Mouse (Mus musculus) forebrain, embryonic 13.5 days (tissue): ENCODE results near the gene Kdsr. TPM values are rescaled to one million over a fixed set of nuclear protein-coding genes. Genes with fewer than 3 reads are reported as not detected.
"Not testable (repeated sequence)": the region's sequence is repeated elsewhere in the genome, so short reads cannot be mapped to it uniquely, and the experiment has no call there.

Experiments
- ATAC-seq: fragments of 200-750 bp; cut with Nextera tagmentation; 2 replicates; pipeline ENCODE4 v1.8.0; 2017
- H3K27ac ChIP-seq: fragments of 300-500 bp; sonication (generic); 2 replicates; pipeline ENCODE4 v1.5.1; 2015; ENCODE audit warnings: inconsistent platforms, mild to moderate bottlenecking, moderate library complexity
- H3K27me3 ChIP-seq: fragments of 300-500 bp; sonication (generic); 2 replicates; pipeline ENCODE4 v1.6.1; 2015; ENCODE audit warnings: mild to moderate bottlenecking, inconsistent platforms
- H3K36me3 ChIP-seq: fragments of 300-500 bp; sonication (generic); 2 replicates; pipeline ENCODE4 v1.6.1; 2015; ENCODE audit warnings: mild to moderate bottlenecking, inconsistent platforms; ENCODE audit not compliant: poor library complexity, severe bottlenecking
- H3K4me1 ChIP-seq: fragments of 300-500 bp; sonication (generic); 2 replicates; pipeline ENCODE4 v1.6.1; 2015; ENCODE audit warnings: inconsistent platforms
- H3K4me2 ChIP-seq: fragments of 300-500 bp; sonication (generic); 2 replicates; pipeline ENCODE4 v1.6.1; 2015; ENCODE audit warnings: inconsistent platforms, mild to moderate bottlenecking, moderate library complexity
- H3K4me3 ChIP-seq: fragments of 300-500 bp; sonication (generic); 2 replicates; pipeline ENCODE4 v1.5.1; 2015; ENCODE audit warnings: mild to moderate bottlenecking, inconsistent platforms
- H3K9ac ChIP-seq: fragments of 300-500 bp; sonication (generic); 2 replicates; pipeline ENCODE4 v1.6.1; 2015; ENCODE audit warnings: mild to moderate bottlenecking, inconsistent platforms
- H3K9me3 ChIP-seq: fragments of 300-500 bp; sonication (generic); replicated peaks from 2 replicates; pipeline ENCODE4 v1.6.1; 2016; ENCODE audit warnings: inconsistent platforms
- WGBS: fragments of 180-500 bp; shearing (Covaris S2); methylation state at CpG from one replicate; pipeline ENCODE4 v1.1.7; 2015; 5-methylcytosine and 5-hydroxymethylcytosine counted together
- polyA plus RNA-seq: library from polyadenylated mRNA; unstranded; fragments of >200 nt; fragmentation: Nextera tagmentation; extraction: Ambion mirVana; gene quantifications from 2 replicates; pipeline ENCODE4 v1.2.1, GENCODE M21; 2015

Gene Kdsr
- polyA plus RNA-seq, 1 experiment from 2014 or later, result 11.5 TPM

- Histone ChIP-seq H3K36me3 (peaks cover 16% of the 10 kb centered on the region; the same call in 1 of the 2 replicates), H3K9ac (no peak overlapping the region), H3K27ac (no peak overlapping the region), H3K4me2 (no peak overlapping the region), H3K4me1 (no peaks in the 10 kb centered on the region), H3K9me3 (no peaks in the 10 kb centered on the region), H3K27me3 (no peaks in the 10 kb centered on the region), H3K4me3 (no peak overlapping the region)
- WGBS, result 59% methylated on average over 2 of the region's 2 CpGs
- no peak for ATAC-seq
Observed at GRCm38 (mm10) chr1:106735586-106735985, 23.9 kb downstream of the Kdsr start.

DNA sequence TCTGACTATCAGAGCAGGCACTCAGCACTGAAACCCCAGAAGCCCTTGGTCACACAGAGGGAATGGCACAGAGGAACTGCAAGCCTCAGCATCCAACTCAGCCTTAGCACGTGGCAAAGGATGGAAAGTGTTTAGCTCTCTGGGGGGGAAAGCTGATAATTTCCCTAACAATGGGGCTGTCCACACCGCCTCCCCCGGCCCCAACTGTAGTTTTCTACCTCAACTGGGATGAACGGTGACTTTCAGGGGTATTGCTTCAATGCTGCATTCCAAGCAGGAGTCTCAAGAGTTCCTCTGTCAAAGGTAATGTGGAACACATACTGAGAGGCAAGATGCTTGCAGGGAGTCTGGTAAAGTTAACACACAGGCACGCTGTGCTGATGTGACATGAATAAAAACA is 37.5 kb downstream of the Kdsr start:
- Histone ChIP-seq H3K9ac (no peak overlapping the region), H3K27me3 (no peaks in the 10 kb centered on the region), H3K9me3 (no peaks in the 10 kb centered on the region), H3K4me3 (no peak overlapping the region), H3K4me2 (no peak overlapping the region), H3K4me1 (peaks cover under 1% of the 10 kb centered on the region; the same call in 1 of the 2 replicates), H3K27ac (no peak overlapping the region), H3K36me3 (no peaks in the 10 kb centered on the region)
- no peak for ATAC-seq
- 24% methylated on average over 5 of the region's 5 CpGs for WGBS

GRCm38 (mm10) chr1:106717736-106718135 is 41.8 kb downstream of the Kdsr start:
- peaks cover 11% of the 10 kb centered on the region; the same call in 1 of the 2 replicates for H3K4me1 ChIP-seq
- H3K4me3 ChIP-seq, H3K27me3 ChIP-seq, H3K9me3 ChIP-seq, H3K4me2 ChIP-seq, H3K27ac ChIP-seq, ATAC-seq, H3K36me3 ChIP-seq, H3K9ac ChIP-seq: not testable (repeated sequence)
- 78% methylated on average over 7 of the region's 7 CpGs for WGBS

DNA sequence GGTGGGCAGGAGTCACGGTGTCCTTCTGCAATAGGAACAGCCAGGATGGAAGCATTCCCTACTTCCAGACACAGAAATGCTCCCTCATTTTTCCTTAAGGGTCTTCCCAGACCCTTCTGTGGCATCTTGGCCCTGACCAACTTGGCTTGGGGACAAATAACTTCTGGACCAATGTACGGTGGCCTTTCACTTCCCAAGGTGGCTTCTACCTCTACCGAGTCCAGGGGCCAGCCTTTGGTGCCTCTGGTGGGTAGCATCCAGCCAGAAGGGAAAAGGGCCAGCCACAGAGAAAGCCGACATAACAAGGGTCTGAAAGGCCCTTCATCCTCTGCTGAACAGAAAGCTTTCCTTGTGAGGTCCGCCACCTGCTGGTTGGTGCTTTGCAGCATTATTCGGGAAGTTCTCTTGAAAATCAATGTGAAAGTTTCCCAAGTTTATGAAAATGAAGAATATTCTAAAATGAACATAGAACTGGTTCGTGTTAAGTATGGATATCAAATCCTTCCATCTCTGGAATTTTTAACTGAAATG is 42.4 kb downstream of the Kdsr start:
- 29% methylated on average over 7 of the region's 7 CpGs for WGBS
- Histone ChIP-seq H3K9ac (no peak overlapping the region), H3K36me3 (no peaks in the 10 kb centered on the region), H3K9me3 (no peaks in the 10 kb centered on the region), H3K27me3 (0 out of 2 replicates have a peak, but pooled peaks cover 6% of the 10 kb centered on the region), H3K27ac (no peak overlapping the region), H3K4me1 (peaks cover 17% of the 10 kb centered on the region), H3K4me2 (no peak overlapping the region), H3K4me3 (no peak overlapping the region)
- ATAC-seq, result no peak

GRCm38 (mm10) chr1:106716141-106716540 is 43.4 kb downstream of the Kdsr start:
- Histone ChIP-seq H3K27me3 (0 out of 2 replicates have a peak, but pooled peaks cover 6% of the 10 kb centered on the region), H3K4me2 (no peak overlapping the region)
- no peak for ATAC-seq

DNA sequence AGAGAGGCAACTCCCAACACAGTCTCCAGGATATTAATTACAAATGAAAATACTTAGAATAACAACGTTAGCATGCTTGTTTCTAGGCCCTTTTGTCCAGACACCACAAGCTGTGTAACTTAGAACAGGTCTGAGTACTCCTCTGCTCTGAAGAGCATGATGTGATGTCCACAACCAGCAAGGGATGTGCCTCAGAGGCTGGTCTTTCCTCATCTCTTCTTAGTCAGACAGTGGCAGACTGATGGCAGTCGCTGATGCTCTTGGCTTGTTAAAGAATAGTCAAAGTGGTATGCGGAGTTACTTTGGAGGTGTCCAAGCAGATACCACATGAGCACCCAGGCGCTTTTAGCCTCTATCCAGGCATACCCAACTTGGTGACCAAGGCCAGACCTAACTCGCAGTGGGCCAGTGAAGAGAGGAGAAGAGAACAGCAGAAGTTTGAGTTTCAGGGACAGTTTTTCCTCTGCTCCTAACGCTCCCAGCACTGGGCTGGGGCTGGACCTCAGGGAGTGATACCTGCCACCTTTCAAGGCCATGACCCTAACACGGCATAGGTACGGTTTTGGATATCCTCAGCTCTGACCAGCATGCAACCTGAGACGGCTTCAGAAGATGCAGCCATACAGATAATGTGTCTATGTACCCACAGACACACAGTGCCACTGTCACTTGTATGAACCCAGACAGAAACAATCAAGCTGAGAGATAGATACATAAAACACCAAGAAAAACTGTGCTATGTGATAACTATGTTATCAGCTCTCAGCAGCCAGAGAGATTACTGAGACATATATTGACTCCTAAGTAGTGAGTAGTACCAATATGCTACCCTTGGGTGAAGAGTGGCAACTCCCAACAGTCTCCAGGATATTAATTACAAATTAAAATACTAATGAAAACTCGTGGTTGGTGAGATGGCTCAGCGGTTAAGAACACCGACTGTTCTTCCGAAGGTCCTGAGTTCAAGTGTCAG is 44.1 kb downstream of the Kdsr start:
- Histone ChIP-seq H3K36me3 (no peaks in the 10 kb centered on the region), H3K4me2 (peak overlapping the region; percentile 77; the same call in 1 of the 2 replicates), H3K9ac (no peak overlapping the region), H3K9me3 (no peaks in the 10 kb centered on the region), H3K4me3 (no peak overlapping the region), H3K4me1 (peaks cover 28% of the 10 kb centered on the region), H3K27ac (no peak overlapping the region), H3K27me3 (0 out of 2 replicates have a peak, but pooled peaks cover 6% of the 10 kb centered on the region)
- ATAC-seq, result no peak
- 90% methylated on average over 13 of the region's 13 CpGs for WGBS

More at GRCm38 (mm10) chr1:106716141-106716540, 43.4 kb downstream of the Kdsr start:
- H3K9me3 ChIP-seq, result no peaks in the 10 kb centered on the region
- no peak overlapping the region for H3K9ac ChIP-seq
- H3K4me1 ChIP-seq, result peaks cover 27% of the 10 kb centered on the region
- H3K27ac ChIP-seq, result no peak overlapping the region
- H3K36me3 ChIP-seq, result no peaks in the 10 kb centered on the region
- no peak overlapping the region for H3K4me3 ChIP-seq
- 89% methylated on average over 3 of the region's 3 CpGs for WGBS

GRCm38 (mm10) chr1:106714530-106714981 is 45.0 kb downstream of the Kdsr start:
- peak overlapping the region; percentile 72 for H3K4me3 ChIP-seq
- H3K27ac ChIP-seq, result peak overlapping the region; percentile 87
- H3K9ac ChIP-seq, result peak overlapping the region; percentile 89
- 5% methylated on average over 21 of the region's 21 CpGs for WGBS
- H3K36me3 ChIP-seq, result no peaks in the 10 kb centered on the region
- peak; percentile 77 for ATAC-seq
- no peaks in the 10 kb centered on the region for H3K9me3 ChIP-seq
- peaks cover 34% of the 10 kb centered on the region for H3K4me1 ChIP-seq
- H3K27me3 ChIP-seq, result 0 out of 2 replicates have a peak, but pooled peaks cover 6% of the 10 kb centered on the region
- peak overlapping the region; percentile 77 for H3K4me2 ChIP-seq

DNA sequence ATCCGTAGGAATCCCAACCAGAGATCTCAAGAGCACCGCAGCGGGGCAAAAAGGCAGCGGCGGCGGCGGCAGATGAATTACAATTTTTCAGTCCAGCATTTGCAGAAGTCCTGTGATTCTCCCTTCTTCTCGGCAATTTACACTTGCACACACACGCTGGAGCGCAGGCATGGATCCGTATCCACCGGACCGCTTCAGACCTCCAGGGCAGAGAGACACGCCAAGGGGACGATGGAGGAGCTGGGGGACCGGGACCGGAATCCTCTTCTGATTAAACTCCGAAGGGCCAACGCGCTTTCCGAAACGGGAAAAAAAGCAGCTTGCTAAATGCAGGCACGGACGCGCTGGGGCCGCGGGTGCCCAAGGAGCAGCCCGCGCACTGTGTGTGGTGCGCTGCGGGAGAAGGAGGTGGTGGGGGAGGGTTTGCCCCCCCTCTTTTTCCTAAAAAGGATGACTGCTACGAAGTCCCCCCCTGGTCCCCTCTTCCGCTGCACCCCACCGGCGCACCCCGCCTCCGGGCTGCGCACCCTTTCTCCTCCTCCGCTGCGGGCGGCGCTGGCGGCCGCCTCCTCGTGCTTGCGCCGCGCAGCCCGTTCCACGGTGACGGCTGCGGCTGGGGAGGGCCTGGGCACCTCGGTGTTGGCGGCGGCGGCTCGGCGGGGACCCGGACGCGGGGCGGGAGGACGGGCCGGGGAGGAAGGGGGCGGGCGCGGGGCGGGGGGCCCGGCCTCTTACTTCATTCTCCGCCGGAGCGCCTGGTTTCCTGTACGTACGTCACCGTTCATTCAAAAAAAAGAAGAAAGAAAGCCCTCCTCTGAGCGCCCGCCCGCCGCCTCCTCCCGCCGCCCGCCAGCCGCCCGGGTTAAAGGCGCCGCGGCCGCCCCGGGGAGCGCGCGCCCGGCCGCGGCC is 45.7 kb downstream of the Kdsr start, which contains the start of gene Bcl2:
TSS of gene Bcl2 (minus strand) at position 654 of the 909 bp plus-strand sequence.
- ATAC-seq, result peak; percentile 89
- WGBS, result under 1% methylated on average over 67 of the region's 95 CpGs

DNA sequence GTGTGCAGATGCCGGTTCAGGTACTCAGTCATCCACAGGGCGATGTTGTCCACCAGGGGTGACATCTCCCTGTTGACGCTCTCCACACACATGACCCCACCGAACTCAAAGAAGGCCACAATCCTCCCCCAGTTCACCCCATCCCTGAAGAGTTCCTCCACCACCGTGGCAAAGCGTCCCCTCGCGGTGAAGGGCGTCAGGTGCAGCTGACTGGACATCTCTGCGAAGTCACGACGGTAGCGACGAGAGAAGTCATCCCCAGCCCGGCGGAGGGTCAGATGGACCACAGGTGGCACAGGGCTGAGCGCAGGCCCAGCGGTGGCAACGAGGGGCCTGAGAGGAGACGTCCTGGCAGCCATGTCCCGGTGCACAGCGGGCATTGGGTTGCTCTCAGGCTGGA is 47.2 kb downstream of the Kdsr start:
- Histone ChIP-seq H3K9ac (peak overlapping the region; percentile 71), H3K27me3 (0 out of 2 replicates have a peak, but pooled peaks cover 6% of the 10 kb centered on the region), H3K27ac (no peak overlapping the region), H3K4me1 (peaks cover 45% of the 10 kb centered on the region), H3K36me3 (no peaks in the 10 kb centered on the region), H3K4me2 (peak overlapping the region; percentile 77), H3K4me3 (peak overlapping the region; percentile 72), H3K9me3 (no peaks in the 10 kb centered on the region)
- WGBS, result 11% methylated on average over 22 of the region's 22 CpGs
- ATAC-seq, result no peak

More for the DNA sequence above, 45.7 kb downstream of the Kdsr start, which contains the start of gene Bcl2:
- Histone ChIP-seq H3K4me3 (peak within 1 kb of the TSS; percentile 72), H3K4me1 (peaks cover 35% of the 10 kb centered on the region), H3K9me3 (no peaks in the 10 kb centered on the region), H3K9ac (peak within 1 kb of the TSS; percentile 89), H3K27ac (peak within 1 kb of the TSS; percentile 87), H3K4me2 (peak within 1 kb of the TSS; percentile 77), H3K36me3 (no peaks in the 10 kb centered on the region), H3K27me3 (0 out of 2 replicates have a peak, but pooled peaks cover 6% of the 10 kb centered on the region)

DNA sequence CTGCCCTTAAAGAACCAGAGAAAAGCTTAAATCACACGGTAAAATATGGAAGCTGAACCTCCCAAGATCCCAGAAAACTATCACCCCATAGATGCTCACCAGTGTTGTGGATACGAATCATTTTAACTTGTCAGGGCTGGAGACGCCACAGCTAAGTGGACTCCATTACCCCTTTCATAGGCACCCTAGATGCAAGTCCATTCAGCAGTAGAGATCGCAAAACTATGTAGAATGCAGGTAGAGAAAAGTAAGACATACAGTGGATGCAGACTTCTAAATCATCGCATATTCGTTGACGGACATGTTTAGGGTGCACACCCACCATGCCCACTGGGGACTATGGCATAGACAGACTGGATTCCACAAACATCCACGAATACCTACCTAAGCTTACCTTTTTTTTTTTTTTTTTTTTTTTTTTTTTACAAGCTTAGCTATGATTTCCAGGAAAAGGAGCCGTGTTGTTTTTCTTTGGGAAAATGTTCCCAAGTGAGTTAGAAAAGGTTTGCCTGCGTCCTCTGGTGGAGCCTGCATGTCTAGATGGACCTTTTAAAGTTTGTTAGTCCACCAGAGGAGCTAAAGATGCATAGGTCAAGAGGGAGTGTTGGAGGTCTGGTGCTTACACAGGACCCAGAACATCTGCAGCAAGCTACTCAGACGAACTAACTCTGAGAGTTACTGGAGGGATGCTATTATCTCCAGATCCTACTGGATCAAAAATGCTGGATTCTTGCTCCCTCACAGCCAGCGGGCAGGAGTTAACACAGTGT is 48.0 kb downstream of the Kdsr start:
- H3K36me3 ChIP-seq, result no peaks in the 10 kb centered on the region
- no peak overlapping the region for H3K27ac ChIP-seq
- H3K9ac ChIP-seq, result no peak overlapping the region
- H3K4me1 ChIP-seq, result peaks cover 41% of the 10 kb centered on the region
- 79% methylated on average over 12 of the region's 12 CpGs for WGBS
- peak overlapping the region; percentile 72 for H3K4me3 ChIP-seq
- ATAC-seq, result no peak
- H3K4me2 ChIP-seq, result peak overlapping the region; percentile 77
- no peaks in the 10 kb centered on the region for H3K9me3 ChIP-seq
- 0 out of 2 replicates have a peak, but pooled peaks cover 6% of the 10 kb centered on the region for H3K27me3 ChIP-seq
